Mouse (Mus musculus) neutrophil, adult 5-6 weeks (primary cell): ENCODE measurements around the gene Vmn2r54. TPM values are rescaled to one million over a fixed set of nuclear protein-coding genes. Genes with fewer than 3 reads are reported as not detected.
"Not testable (repeated sequence)": the region's sequence is repeated elsewhere in the genome, so short reads cannot be mapped to it uniquely, and the experiment has no call there.

Source experiments
- ATAC-seq: fragments of 151-379, 151-347 bp; 2 replicates; pipeline ENCODE4 v1.8.0; 2017; ENCODE audit warnings: mild to moderate bottlenecking, moderate TSS enrichment; ENCODE audit not compliant: insufficient number of reproducible peaks, poor library complexity, low FRiP score, severe bottlenecking; ENCODE audit errors: extremely low read depth
- total RNA-seq: library from RNA; stranded (forward); fragments of 200-1000 nt; gene quantifications from 2 replicates; pipeline ENCODE4 v1.2.3, GENCODE M21; 2017

Gene Vmn2r54
- not detected in 2 replicates for total RNA-seq

DNA sequence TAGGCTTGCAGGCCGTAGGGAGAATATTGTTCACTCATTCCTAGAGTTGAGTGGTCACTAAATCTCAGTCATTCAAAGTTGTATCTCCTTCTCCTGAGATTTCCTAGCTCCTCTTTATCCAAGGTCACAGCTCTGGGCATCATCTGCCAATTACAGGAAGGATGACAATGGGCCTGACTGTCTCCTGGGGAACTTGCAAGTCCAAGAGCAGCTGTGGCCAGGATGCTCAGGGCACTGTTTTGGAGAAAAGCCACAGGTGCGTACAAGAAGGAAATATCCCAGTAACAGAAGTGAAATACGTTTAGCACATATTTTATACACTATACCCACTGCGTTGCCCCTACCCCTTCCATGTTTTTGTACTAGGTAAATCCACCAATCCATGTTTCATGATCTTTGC is at the start of gene Vmn2r54:
Gene Vmn2r54 (minus strand): TSS at position 101 of the 400 bp plus-strand sequence.
- not testable (repeated sequence) for ATAC-seq

GRCm38 (mm10) chr7:12684903-12685302 is 44.8 kb upstream of the Vmn2r54 start, which contains the start of gene Vmn2r55:
TSS of gene Vmn2r55 (minus strand) at chr7:12685003.
- not testable (repeated sequence) for ATAC-seq

DNA sequence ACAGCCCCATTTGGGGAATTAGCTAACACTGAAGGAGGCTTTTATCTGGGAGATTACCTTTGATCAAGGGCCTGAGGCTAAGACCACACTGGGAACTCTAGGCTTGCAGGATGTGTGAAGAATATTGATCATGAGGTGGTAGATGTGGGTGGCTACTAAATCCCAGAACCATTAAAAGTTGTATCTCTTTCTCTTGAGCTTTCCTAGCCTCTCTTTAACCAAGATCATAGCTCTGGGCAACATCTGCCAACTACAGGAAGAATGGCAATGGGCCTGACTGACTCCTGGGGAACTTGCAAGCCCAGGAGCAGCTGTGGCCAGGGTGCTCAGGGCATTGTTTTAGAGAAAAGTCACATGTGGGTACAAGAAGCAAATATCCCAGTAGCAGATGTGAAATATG is 31.4 kb downstream of the Vmn2r54 start, which contains the start of gene Vmn2r53:
Gene Vmn2r53 (minus strand): TSS at position 101 of the 400 bp plus-strand sequence.
- no peak for ATAC-seq

Other genes starting within 250 kb of the Vmn2r54 start
- 1.5 and 1.9 TPM in 2 replicates for gene Zfp551, start 217.6 kb downstream of the Vmn2r54 start, total RNA-seq
- gene Zfp606, start 162.0 kb downstream of the Vmn2r54 start, total RNA-seq = 10.2 and 11.5 TPM in 2 replicates
- gene 2900092C05Rik, start 127.8 kb downstream of the Vmn2r54 start, total RNA-seq = not detected in 2 replicates
- 0.12 TPM in 2 replicates for gene Vmn2r53, start 31.5 kb downstream of the Vmn2r54 start, total RNA-seq
- gene Vmn2r55, start 44.7 kb upstream of the Vmn2r54 start, total RNA-seq = not detected in 2 replicates
- not detected in 2 replicates for gene Vmn2r56, start 94.7 kb upstream of the Vmn2r54 start, total RNA-seq
- gene Zscan18, start 163.3 kb upstream of the Vmn2r54 start, total RNA-seq = 0.98 and 2.9 TPM in 2 replicates
- gene Zfp329, start 178.5 kb upstream of the Vmn2r54 start, total RNA-seq = 24.2 and 29.3 TPM in 2 replicates
- 112 and 114 TPM in 2 replicates for gene Zfp110, start 194.4 kb upstream of the Vmn2r54 start, total RNA-seq
- 2.9 and 4.8 TPM in 2 replicates for gene Zfp128, start 240.9 kb upstream of the Vmn2r54 start, total RNA-seq